Mouse (Mus musculus) thymus, postnatal 10 days (tissue): ENCODE data around the gene Thsd4.

Source experiments
- DNase-seq, 2 experiments: peaks; one replicate each; pipeline ENCODE4 v3.0.0; 2021; ENCODE audit warnings: low spot score in 2 of 2

Gene Thsd4

DNA sequence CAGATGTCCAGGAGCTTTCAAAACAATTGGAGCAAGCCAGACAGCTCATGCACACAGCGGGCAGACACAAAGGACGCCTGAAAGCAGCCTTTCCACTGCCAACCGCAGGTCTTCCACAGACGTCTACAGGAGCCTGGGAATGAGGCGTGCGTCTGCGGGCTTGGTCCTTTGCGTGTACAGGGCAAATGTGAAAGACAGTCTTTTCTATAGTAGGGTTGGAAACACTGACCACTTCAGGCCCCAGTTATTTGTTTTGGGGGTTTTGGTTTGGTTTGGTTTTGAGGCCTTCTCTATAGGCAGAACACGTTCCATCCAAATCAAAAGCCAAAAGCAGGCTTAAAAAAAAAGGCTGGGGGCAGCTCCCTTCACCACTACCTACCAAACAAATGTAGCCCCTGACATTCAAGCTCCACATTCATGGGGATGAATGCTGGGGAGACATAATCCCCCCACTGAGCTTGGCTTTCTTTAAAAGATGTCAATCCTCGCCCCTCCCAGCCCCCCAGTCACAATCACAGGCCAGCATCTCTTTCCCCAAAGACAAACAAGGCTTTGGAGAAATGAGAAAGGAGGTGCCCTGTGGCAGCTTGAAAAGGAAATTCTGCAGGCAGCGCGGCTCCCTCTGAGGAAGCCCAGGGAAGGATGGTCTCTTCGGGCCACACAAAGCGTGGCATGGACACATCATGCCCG lies 255.1 kb downstream of the Thsd4 start:
- no peak for DNase-seq

DNA sequence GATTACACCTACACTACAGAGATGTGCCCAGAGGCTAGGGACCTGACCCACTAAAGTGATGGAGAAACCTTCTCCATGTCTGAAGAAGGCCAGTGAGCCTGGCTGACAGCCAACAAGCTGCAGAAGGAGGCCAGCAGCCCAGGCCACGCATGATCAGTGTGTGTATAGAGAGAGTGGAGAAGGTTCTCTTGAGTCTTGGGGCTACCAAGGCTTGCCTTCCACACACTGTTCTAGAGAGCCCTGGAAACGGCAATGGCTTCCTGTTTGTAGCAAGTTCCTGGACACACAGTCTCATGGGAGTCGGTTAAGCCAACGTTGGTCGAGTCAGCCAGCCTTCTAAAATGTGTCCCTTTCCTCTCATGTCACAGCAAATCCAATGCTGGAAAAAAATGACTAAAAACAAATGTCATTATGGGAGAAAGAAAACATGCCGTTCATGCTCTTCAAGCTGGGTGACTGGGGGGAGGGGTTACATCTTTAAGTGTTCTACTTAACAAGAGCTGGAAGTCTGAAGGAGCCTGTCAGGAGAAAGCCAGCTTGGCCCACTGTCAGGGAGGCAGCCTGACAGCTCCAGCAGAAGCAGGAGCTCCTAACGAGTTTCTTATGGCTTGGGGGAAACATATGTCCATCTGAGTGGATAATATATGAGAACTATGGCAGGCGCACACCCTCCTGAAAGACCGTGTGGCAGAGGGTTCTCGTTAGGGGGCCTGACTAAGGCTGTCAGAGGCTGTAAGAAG lies 257.1 kb downstream of the Thsd4 start:
- no peak for DNase-seq

DNA sequence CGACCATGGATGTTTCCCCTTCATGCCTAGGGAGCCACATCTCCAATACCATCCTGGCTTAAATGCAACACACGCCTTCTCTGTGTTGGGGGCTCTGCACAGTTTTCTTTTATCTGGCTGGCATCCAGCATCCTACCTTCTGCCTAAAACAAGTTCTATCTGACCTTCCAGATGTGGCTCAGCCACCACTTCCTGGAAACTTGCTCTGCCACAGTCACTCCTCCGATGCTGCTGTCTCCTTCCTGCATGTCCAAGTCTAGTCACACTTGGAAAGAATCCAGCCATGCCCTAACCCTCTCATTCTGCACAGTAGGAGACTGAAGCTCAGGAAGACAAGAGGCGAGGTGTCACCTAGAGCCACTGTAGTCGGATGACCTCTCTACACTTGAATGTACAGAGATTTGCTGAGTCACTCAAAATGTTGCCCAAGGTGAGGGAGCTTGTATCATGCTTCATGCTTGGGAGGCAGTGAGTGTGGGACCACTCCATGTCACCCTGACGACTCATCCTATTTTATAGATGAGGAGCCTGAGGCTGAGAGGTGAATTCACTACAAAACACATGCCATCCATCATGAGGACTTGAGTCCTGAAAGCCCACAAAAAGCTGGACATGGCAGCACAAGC lies 259.2 kb downstream of the Thsd4 start:
- no peak for DNase-seq

DNA sequence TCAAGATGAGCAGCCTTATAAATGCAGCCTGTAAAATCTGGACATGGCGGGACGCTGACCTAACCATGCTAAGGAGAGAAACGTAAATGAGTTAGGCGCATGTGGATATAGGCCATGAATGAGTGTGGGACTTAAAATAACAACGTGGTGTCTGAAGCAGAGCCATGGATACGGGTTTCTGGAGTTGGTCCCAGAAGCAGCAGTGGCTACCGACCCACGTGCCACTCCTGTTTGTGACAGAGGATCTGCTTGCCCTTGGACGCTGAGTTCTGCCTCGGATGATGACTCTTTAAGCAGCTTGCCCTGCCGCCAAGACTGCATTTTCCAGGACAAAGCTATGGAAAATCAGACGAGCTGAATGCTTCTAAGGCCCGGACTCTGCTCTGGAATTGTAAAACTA lies 262.2 kb downstream of the Thsd4 start:
- no peak for DNase-seq

DNA sequence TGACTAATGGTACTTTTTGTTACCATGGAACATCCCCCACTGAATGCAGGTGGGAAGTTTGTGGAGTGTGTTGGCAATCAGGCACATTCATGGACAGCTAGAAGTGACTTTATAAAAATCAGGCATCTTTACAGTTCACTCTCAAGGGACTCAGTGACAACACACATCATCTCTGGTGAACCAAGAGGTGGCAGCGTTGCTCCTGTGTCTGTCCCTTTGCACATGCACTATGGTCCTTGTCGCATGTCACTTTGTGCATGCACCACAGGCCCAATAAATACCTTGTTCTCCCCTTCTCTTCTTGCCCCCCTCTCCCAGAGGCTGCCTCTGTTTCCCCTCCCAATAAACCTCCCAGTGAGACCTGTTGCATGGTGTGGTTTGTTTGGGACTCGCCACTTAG lies 270.1 kb downstream of the Thsd4 start:
- peak in 1 of 2 experiments; percentile 9 for DNase-seq

DNA sequence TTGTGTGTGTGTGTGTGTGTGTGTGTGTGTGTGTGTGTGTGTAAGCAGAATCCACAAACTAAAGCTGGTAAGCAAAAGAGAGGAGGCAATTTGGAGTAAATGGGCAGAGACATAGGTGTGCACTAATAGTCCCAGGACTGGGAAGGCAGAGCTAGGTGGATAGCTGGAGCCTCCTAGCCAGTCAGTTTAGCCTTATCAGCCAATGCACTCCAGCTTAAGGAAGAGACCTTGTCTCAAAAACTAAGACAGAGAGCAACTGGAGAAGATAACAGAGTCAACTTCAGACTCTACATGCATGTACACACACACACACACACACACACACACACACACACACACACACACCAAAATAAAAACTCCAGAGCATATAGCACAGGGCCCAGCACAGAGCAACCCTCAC lies 271.4 kb downstream of the Thsd4 start:
- no peak for DNase-seq

DNA sequence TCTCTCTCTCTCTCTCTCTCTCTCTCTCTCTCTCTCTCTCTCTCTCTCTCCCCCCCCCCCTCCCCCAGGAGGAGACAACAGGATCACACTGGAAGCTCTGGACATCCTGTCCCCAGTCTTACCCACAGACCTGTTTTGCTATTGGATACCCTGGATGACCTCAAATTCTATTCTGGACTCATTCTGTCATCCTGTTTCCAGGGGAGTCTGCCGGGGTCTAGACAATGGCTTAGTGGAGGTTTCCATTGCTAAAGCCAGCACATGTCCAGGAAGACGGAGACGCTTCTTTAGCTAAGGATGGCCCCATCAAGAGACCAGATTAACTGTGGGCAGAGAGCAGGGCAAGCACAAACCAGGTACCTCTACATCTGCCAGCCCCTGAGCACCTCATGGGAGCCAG lies 273.8 kb downstream of the Thsd4 start:
- no peak for DNase-seq

DNA sequence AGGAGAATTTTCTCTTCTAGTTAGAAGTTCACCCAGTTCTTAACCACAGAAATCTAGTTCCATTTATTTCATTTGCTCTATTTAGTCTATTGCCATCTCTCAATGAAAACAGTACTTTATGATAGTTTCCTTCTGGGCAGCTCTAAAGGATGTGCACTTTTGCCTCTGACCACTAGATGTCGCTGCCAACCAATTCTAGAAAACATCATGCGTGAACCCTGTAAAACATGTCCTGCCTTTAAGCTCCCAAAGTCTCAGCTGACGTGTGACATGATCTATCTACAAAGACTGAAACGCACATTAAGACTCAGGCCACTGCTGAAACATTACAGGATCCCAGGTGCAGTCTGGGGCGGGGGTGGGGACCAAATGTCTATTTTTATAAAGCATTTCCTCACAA lies 276.9 kb downstream of the Thsd4 start:
- DNase-seq: peak; percentile 5 to 54

DNA sequence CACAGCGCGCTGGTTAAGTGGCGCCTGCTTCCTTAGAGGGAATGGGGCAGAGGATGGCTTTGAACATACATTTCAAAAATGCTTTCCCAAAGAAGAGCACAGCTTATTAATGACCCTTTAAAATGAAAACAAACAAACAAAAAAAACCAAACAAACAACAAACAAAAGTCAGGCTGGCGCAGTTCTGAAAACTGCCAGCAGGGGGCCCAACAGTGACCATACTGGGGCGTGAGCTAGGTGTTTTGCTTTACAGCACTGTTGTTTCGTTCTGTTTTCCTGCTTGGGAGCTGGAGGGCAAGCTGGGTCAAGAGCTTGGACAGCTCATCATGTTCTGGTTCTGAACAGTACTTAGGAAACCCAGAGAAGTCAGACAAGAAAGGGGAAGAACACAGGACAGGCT lies 278.3 kb downstream of the Thsd4 start:
- DNase-seq: peak in 1 of 2 experiments; percentile 11

DNA sequence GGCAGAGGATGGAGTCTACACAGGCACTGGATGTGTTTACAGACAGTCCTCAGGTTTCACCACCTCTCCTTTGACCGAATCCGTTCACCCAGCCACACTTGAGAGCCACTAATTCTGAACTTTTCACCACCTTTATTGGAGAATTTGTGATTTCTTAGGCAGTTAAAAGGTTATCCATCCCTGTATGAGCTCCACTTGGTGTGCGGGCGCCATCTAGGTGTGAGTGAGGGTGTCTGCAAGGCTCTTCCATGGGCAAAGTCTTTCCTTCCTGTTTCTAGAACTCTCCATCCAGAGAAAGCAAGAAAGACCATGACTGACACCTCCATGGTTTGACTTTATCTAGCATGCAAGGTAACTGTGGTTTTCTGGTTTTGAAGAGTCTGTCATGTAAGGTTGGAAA lies 284.2 kb downstream of the Thsd4 start:
- no peak for DNase-seq

DNA sequence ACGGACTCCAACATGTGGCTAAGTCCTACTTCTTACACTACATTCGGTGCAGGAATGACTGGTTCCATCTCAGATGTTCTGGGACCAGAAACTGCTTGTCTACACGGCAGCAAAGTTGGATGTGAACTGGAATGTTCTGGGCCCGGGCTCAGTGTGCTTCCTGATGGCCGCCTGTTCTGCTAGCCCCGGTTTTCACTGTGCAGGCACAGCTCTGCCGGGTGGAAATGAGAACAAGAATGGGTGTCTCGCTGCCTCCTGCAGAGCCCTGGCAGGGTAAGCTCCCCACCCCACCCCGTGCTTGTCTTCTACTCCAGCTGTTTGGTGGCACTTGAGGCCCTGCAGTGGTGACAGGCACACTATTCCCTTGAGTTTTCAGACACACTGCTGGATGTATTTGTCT lies 285.7 kb downstream of the Thsd4 start:
- DNase-seq: no peak

DNA sequence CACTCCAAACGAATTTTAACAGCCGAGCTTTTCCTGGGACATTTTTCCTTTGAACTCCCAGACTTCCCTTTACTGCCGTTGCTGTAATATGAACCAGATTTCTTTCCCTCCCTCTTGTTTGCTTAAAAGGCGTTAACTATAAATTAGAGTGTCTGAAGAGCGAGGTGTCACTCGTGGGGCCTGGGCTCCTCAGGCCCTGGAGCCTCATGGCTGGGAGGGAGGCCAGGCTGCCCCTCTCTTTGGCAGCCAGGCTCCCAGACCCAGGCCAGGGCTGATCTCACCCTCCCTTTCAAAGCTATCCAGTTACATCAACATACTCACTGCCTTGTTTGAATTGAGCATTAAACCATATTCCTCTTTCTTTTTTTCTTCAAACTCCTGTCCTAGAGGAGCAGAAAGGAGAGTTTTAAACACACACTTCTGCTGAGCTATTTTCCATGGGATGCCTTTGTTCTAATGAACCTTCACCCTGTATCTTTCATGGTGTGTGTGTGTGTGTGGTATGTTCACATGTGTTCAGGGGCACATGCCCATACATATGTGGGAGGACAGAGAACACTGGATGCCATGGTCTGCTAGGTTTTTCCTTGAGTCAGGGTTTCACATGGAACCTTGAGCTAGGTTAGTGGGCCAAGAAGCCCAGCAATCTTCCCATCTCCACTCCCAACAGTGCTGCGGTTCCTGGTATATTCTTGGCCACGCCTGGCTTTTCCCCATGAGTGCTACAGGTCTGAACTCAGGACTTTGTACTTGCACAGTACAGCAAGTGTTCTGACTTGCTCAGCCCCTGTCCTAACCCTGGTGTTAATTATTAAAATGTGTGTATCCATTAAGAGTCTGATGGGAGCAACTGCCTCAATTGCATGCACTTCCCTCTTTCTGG lies 287.4 kb downstream of the Thsd4 start:
- no peak for DNase-seq

DNA sequence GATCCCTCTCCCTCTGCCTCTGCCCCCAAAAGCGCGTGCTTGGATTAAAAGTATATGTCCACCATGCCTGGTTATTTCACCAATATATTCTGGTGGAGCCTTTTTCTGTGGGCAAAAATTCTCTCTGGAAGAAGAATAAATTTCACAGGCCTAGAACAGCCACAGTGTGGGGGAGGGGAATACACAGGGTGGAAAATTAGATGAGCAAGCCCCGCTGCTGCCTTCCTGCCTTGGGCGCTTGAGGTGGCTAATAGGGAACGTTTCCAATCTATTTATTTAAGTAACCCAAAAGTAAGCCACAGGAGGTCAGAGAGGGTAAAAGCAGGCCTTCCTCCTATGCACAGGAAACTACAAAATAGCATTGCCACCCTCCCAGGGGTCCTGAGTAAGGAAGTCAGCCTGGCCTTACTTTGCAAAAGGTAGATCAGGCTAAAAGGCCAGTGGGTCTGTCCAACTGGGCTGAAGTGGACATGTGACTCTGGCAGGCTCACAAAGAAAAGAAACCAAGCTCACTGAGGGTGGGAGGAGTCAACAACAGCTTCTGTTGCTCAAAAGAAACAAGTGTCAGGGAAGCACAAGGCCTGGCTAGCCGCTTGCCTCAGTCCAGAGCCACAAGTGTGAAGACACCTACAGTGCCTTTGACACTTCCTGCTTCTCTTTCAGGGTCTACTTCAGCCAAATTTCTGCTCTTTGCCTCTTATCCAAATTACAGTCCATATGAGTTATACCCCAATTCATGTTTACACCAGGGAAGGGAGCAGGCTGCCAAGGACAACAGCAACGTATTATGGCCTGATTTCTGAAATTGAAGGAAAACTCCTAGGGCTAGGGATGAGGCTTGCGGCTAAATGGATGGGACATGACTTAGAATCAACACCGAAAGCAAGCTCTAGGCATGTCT lies 289.6 kb downstream of the Thsd4 start:
- DNase-seq: no peak

DNA sequence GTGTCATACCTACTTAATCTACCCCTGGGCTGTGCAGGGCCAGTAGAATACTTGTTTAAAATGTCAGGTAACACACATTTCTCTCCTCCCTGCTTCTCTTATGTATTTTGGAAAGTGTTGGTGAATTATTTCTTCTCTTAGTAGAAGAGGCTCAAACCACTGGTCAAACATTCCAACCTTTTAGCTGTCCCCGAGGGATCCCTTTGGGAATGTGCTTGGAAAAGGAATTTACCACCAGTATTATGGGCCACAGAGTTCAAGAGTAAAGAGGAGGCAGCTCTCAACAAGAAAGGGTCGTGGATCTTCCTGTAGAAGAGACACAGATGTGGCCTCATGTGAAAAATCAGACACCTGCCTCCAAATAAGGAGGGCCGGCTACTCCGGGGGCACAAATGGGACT lies 292.4 kb downstream of the Thsd4 start:
- no peak for DNase-seq

DNA sequence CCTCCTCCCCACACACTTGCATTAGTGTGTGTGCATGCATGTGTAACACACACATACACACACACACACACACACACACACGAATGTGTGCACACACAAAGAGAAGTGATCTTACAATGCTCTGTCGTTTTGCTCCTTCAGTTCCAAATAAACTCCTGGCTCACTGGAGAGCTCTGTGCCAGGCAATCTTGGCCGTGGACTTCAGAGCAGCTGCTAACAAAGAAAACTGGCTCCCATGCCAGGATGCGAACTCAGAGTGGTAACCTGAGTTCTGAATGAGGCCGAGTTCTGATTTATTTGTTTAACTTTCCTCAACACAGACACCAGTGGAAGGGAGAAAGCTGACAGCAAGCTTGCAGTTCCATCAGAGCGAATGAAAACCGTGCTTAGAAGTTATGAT lies 294.1 kb downstream of the Thsd4 start:
- no peak for DNase-seq

DNA sequence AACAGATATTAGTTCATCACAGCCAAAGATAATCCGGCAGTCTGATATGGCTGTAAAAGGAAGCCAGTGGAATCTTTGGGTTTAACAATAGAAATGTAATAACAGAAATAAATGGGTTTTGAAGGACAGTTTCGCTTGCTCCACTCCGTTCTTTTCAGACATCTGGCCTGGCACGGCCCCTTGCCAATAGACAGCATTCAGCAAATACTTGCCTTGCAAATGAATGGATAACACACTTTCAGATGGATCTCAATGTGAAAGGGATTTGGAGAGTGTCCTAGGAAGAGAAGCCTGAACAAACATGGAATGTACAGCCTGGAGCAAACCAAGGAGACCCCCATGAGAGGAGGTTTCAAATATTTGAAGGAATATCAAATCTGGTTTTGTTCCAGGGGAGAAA lies 295.2 kb downstream of the Thsd4 start:
- DNase-seq: no peak

DNA sequence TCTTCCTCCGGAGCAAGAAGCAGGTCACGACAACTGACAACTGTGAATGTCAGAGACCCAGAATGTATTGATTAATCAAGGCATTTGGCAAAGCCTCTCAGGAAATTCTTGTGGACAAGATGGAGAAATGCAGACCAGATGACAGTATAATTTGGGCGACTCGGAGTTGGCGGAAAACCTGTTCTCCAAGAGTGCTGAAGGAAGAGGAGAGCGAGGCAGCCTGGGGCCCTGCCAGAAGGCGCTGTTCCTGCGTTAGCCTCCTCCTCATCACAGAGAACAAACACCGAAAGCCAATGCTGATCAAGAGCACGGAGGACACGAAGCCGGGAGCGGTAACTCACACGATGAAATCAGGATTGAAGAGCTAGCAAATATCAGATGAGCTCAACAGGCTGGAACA lies 295.7 kb downstream of the Thsd4 start:
- DNase-seq: no peak

DNA sequence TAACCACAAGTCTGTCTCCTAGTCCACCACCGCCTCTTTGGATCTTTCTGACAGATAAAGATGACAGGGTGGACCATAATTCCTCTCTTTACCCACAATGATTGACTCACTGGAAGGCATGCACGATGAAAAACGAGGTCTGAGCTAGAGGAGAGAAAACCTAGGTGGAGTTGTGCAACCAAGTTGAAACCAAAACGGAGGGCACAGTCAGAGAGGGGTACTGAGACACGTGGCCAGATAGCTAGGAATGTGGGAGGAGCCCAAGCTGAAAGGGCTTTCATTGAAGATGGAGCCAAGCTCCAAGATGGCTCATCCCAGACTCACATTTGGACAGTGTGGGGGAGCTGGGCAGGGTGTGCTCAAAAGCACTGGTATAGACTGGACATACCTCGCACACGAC lies 296.4 kb downstream of the Thsd4 start:
- DNase-seq: no peak

DNA sequence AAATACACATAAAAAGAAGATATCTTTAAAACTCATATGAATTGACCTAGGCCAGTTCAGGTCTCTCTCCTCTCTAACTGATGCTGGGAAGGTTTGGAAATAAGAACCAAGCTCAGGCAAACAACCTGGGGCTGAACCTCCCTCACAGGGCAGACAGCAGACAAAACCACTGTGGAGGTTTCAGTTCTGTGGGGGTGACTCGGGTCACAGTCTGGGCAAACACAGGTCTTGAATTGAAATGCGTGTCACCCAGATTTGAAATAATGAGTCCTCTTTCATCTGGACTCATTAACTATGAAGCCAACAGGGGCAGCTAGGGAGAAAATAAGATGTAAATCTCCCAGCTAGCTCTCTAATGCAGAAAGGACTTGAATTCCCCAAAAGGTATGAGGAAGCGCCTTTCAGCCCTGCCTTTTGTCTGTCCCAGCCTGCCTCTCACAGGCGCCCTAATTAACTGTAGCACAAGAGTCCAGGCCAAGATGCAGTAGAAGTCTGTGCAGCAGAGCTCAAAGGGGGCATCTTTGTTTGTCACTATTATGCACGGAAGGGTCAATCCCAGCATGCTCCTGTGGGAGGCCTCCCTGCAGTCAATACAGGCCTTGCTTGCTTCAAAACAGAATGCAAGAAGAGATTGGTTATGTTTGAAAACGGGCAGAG lies 297.7 kb downstream of the Thsd4 start:
- no peak for DNase-seq

DNA sequence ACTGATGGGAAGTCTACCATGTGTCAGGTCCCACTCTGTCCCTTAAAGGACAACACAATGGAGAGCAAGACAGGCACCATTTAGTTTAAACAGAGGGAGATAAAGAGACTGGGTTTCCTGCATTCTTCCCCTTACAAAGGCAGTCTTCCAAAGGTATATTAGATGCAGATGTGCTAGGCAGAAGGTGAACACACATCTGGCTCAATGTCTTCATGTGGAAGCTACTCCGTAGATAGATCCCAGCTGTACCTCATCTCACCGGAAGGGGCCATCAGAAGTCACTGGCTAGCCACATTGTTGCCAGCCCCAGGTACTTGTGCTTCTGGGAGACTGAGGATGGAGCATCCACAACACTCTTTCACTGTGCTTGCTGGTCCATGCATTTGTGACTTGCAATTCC lies 301.4 kb downstream of the Thsd4 start:
- DNase-seq: no peak

DNA sequence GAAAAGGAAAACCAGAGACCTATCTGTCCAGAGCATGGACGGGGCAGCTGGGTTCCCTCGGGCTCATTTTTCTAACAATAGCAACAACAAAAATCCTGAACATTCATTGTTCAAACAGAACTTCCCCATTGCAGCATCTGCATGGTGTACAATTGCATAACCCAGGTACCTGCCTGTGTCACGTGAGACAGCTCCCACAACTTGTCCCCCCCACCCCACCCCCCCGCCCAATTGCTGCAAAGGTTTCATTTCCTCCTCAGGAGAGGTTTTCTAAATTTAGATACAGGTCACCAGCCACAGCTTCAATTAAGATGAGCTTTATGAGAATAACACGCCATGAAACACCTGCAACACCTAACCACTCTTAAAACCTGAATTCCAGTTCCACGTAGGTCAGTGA lies 303.4 kb downstream of the Thsd4 start:
- DNase-seq: no peak
